Mouse (Mus musculus): ENCODE measurements around the gene Smyd3.
A peak's percentile ranks its signal among the peaks of the same experiment; 100 is the strongest.
"Not testable (repeated sequence)": the region's sequence is repeated elsewhere in the genome, so short reads cannot be mapped to it uniquely, and the experiment has no call there.

Gene Smyd3

GRCm38 (mm10) chr1:179169161-179169560 lies 348.7 kb downstream of the Smyd3 start:
- no peak for DNase-seq (ENCODE audit: low spot score)

- not testable (repeated sequence) for DNase-seq (ENCODE audit: low spot score)
Observed at GRCm38 (mm10) chr1:179164219-179164618, 353.6 kb downstream of the Smyd3 start.

DNA sequence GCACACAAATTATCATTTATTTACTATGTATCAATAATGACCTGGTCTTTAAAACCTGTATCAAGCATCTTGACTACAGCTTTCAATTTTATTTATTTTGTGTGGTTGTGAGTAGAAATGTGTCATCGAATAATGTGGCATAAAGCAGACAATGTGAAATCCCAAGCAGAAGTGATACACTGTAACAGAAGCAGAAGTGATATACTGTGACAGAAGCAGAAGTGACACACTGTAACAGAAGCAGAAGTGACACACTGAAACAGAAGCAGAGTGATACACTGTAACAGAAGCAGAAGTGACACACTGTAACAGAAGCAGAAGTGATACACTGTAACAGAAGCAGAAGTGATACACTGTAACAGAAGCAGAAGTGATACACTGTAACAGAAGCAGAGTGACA lies 355.1 kb downstream of the Smyd3 start:
- DNase-seq (ENCODE audit: low spot score), result not testable (repeated sequence)

GRCm38 (mm10) chr1:179161947-179162346 lies 355.9 kb downstream of the Smyd3 start:
- DNase-seq (ENCODE audit: low spot score), result peak; percentile 37

DNA sequence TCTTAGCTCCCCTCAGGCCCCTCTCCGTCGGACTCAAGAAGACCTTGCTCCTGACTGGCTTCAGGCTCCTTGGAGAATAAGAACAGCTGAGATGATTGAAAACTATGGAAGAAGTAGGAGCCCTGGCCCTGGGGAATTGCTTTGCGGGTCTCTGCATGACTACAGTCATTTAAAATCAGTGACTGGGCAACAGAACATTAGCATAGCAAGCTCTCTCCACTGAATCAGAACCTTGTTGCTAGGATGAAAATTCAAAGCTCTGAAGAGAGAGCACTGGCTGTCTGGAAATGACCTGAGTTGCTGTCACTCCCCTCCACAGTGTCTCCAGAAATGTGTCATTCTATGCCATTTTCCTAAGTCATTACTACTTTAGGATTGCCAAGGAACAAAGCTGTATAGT lies 357.1 kb downstream of the Smyd3 start:
- DNase-seq (ENCODE audit: low spot score), result no peak

- DNase-seq (ENCODE audit: low spot score), result no peak
Observed at GRCm38 (mm10) chr1:179152376-179152775, 365.5 kb downstream of the Smyd3 start.

- no peak for DNase-seq (ENCODE audit: low spot score)
Observed at GRCm38 (mm10) chr1:179151275-179151674, 366.6 kb downstream of the Smyd3 start.

DNA sequence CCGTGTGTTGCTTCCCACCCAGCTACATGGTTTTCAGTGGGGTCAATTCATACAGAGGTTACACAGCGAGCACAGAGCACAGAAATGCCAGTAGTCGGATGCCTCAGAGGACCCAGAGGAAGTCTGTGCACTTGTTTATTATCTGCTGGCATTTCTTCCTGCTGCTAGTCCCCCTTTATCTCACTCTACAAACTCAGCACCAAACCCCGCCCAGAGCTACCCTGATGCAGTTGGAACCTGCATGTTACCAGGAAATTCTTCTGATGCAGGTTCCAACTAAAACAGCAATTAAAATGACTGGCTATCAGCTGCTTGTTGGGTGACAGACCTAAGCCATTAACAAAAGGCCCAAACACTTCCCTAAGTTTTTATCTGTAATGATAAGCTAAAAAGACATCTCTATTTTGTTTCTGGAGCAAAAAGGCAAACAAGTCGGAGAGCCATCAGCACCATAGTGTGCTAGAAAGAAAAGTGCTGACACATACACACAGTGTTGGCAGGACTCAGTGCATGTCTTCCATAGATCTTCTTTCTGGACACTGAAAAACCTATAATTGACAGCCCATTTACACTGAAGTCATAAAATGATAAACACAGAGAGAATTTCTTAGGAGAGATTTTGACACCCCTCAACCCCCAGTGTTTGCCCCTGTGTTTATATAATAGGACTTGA lies 368.2 kb downstream of the Smyd3 start:
- DNase-seq (ENCODE audit: low spot score), result no peak

GRCm38 (mm10) chr1:179146730-179147167 lies 371.1 kb downstream of the Smyd3 start:
- no peak for DNase-seq (ENCODE audit: low spot score)

- DNase-seq (ENCODE audit: low spot score), result no peak
Observed at GRCm38 (mm10) chr1:179143154-179143832, 374.5 kb downstream of the Smyd3 start.

DNA sequence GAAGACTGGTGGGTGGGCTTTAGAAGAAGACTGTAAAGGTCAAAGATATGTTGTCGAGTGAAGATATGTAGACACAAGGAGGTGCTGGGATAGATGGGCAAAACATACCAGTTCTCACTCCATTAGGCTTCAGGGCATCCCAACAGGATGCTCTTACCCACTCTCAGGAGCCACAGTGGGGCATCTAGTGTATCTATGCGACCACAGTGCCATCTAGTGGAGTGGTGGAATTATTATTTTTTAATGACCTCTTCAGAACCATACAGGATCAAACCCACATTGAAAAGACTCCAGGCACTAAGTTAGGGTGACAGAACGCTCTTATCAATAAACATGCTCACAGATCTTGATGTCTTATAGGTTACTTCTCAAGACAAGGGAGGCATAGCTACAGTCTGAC lies 375.7 kb downstream of the Smyd3 start:
- DNase-seq (ENCODE audit: low spot score), result peak; percentile 87

GRCm38 (mm10) chr1:179141071-179141650 lies 376.7 kb downstream of the Smyd3 start:
- no peak for DNase-seq (ENCODE audit: low spot score)

GRCm38 (mm10) chr1:179137145-179137477 lies 380.7 kb downstream of the Smyd3 start:
- DNase-seq (ENCODE audit: low spot score), result no peak

DNA sequence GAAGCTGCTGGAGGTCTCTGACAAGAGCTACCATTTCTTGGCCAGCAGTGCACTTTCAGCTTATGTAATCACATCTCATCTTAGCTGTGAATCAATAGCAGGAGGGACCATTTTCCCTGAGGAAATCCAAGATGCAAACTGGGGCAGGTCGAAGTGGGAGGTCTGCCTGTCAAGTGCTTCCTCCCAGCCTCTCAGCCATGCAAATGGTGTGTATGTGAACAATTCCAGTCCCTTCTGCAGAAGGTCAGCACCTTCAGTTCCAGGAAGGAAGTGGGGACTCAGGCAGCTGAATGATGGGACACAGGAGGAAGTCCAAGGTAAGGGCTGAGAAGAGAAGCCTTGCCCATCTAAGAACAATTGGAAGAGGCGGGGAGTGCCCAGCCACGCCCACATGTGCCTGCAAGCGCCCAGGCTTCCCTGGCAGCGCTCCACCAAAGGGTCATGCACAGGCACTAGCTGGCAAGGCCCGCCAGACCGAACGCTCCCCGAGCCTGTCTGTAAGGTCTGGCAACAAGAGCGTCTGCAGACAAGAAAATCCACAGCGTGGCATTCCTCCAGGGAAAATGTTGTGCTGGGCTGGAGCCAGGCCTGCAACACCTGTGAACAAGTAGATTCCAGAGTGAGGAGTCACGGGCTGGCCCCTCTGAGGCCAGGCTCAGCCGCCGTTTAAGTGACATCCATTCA lies 381.2 kb downstream of the Smyd3 start:
- DNase-seq (ENCODE audit: low spot score), result no peak

GRCm38 (mm10) chr1:179129995-179130394 lies 387.8 kb downstream of the Smyd3 start:
- DNase-seq (ENCODE audit: low spot score), result no peak

DNA sequence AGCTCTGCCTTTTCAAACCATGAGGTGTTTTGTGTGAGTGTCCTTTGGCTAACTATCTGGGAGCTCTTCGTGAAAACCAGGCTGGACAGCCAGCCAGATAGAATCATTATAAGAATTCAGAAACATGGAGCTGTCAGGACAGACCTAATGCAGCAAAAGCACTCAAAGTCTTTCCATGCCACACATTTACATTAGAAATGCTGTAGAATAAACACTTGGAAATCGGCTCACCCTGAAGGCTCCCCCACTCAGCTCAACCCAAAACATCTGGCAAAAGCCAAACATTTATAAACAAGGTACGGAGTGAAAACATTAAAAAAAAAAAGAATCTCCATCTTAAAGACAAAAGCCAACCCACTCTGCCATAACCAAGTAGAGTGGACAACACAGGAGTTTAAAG lies 391.6 kb downstream of the Smyd3 start:
- no peak for DNase-seq (ENCODE audit: low spot score)

DNA sequence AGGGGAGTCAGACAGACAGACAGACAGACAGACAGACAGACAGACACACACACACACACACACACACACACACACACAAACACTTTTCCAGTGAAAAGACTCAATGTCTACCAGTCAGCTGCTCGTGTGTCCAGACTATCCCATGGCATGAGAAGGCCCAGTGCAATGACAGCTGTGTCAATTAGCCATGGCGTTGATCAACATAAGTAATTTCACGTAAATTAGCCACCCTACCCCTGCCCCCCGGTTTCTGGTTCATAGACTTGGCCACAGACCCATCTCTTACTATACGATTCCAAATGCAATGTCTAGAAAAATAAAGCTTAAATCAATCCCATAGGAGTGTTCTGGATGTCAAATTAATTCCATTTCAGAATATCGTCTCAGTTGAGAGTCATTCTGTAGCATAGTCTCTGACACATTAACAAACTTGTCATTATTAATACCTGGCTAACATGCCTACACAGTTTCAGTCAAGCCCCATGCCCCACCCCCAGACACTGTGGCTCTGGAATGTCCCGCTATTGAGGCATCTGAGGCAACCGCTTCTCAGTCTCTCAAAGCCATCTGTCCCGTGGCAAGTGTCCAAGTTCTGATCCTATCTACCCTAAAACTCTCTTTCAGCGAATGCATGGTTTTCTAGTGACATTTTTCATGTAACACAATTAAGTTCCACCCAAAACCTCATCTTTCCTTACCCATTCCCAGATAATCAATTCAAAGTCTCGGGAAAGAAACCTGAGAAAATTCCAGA lies 395.2 kb downstream of the Smyd3 start:
- DNase-seq (ENCODE audit: low spot score), result no peak

DNA sequence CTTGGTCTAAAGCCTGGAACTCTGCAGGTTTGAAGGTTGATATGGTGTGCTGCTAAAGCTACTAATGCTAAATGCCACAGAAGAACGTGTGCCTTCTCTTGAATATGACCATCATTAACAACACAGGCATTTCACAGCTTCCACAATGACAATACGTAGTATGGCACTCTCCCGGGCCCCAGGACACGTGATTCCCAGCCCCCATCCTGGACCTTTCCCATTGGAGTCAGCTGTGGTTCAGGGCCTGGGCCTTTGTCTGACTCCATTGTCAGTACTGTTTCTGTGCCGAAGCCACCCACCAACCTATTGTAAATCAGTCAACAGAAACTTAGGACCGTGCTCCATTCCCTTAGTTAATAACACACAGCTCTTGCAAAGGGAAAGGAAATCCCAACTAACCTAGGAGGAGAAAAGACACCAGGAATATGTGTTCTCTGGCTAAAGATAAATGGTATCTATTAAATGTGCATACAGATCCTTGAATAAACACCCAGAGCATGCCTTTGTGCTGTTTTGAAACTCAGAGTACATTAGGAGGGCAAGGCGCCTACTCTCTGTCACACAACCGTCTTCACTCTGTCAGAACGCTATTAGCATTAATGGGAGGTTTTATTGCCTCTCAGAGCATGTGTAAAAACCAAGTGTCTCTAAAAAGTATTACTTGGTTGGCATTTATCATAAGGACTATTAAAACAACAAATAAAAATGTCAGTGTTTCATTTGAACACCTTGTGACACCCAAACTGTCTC lies 397.4 kb downstream of the Smyd3 start:
- peak; percentile 51 for DNase-seq (ENCODE audit: low spot score)

DNA sequence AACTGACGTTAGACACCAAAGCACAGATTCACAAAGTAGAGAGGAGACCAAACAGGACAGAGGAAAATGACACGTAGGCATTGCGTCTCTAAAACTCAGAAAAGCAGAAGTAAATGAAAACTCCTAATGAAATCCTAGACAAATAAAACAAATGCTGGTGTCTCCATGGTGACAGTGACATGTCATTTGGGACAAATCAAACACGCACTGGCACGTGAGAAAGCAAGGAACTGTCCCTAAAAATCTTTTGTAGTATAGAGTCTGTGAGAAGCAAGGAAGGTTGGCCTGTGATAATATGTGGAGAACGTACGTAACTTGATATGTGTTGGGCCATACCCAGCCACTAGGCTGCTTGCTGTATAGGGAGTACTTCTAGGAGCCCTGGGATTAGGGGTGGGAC lies 399.2 kb downstream of the Smyd3 start:
- DNase-seq (ENCODE audit: low spot score), result no peak

DNA sequence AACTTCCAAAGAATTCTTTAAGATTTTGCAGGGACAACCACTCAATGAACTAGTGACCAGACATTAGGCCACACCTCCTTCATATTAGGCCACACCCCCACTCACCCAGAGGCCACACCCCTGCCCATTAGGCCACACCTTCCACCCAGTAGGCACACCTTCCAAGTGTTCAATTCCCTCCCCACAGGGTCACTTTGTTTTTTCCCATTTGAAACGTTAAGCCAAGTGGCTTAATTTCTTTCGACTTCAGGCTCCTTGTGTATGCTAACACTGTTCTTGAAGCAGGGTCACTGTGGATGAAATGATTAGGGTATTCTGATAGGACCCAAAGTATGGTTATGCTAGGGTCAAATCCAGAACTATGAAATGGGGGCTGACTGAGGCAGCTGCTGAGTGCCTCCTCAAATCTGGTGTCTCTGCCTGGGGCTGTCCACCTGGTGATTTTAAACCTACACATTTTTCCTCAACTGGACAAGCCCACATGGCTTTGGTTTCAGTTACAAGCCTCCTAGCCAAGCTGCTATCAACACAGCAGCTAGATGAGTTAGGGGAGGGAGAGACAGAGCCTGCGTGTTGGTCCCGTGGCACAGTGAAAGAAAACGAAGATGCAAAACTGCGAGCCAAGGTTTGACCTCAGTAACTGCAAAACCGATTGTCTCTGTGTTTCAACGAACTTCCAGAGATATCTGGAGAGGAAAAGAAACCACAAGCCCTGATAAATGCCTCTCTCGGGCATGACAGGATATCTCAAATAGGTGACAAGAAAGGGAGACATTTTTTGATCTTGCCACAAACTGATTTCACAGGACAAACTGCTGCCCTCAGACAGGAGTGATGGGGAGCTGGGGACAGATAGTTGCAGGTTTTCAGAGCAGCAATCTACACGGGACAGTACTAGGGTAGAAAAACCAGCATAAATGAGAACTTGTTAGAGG lies 400.8 kb downstream of the Smyd3 start:
- DNase-seq (ENCODE audit: low spot score), result no peak
